Mouse (Mus musculus) forelimb bud, embryonic 11.5 days (tissue): ENCODE data around the gene a.

Source experiments
- DNase-seq: peaks from one replicate; pipeline ENCODE4 v3.0.0-alpha.2; 2012; ENCODE audit warnings: low read depth, low spot score

The a gene

DNA sequence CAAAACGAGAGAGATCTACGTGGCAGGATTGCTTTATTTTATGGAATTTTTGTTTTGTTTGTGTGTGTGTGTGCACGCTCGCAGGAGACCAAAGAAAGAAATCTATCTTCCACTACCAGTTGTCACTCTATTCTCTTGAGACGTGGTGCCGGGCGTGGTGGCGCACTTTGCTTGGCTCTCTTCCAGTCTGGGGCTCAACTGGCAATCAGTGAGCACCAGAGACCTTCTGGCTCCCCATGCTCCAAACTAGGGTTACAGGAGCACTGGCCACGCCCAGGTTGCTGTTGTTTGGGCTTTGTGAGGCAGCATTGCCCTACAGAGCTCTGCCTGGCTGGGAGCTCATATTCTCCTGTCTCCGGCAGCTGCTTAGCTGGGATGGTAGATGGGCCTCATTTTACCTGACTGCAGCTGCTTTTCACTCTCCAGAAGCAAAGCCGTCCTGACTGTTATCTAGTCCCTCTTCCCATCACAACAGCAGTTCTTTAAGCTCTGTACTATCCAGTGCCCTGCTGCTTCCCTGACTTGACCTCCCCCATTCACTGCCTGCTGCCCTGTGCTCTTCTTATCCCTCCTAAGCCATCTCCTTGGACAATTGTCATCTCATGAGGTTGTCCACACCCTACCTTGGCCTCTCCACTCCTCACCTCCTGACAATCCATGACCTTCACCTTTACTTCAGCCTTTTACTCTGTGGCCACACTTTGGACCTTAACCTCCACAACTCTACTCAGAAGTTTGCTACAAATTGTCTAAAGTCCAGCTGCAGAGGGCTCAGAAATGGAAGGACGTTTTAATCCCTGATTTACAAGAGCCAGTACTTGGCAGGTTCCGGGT, 299.9 kb downstream of the a start:
- DNase-seq: no peak

DNA sequence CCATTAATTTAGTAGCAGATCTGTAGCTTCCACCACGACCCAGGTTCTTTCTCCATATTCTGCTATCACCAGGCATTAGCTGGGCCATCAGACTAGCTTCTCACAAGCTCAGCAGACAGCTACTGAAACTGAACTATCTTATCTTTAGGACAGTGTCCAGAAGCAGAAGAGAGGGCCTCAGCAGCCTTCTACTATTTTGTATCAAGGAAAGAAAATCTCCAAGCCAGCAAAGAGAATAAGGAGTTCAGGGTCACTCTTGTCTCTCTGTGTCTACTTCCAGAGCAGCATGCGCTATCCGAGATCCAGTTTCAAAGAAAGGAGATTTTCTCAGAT, 300.5 kb downstream of the a start:
- DNase-seq: no peak

DNA sequence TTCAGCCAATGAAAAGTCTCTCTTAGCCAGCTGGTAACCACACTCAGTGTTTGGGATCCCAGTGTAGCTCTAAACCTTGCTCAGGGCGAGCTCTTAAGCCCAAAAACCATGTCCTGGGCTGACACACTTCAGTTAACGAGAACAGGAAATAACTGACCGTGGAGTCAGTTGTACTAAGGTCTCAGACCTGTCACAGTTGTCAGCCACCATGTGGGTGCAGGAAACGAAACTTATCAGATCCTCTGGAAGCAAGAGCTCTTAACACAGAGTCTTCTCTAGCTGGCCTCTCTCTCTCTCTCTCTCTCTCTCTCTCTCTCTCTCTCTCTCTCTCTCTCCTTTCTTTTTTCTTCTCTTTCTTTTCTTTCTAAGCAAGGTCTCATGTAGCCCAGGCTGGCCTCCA, 302.2 kb downstream of the a start:
- DNase-seq: no peak

DNA sequence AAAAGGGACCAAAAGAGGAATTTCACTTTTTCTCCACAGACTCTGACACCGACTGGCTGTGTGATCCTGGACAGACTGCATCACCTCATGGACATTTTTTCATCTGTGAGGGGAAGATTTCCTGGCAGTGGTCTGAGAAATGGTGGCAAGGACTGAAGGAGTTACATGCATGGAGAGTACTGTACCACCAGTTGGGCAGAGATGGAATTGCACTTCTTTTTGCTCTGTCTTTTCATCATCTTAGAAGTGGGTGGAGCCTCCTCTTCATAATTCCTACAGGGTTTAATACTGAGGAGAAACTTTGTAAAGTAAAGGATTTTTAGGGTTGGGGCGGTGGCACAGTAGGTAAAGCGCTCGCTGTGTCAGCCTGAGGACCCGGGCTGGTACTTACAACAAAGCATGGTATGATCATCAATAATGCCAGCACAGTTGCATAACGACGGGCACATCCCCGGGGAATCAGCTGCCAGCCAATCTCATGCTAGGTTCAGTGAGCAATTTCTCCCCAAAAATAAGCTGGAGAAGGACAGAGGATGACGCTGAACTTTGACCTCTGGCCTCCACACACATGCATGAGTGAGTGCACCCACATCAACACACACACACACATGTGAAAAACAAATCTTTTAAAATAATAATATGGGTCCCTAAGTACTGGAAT, 307.6 kb downstream of the a start:
- no peak for DNase-seq

DNA sequence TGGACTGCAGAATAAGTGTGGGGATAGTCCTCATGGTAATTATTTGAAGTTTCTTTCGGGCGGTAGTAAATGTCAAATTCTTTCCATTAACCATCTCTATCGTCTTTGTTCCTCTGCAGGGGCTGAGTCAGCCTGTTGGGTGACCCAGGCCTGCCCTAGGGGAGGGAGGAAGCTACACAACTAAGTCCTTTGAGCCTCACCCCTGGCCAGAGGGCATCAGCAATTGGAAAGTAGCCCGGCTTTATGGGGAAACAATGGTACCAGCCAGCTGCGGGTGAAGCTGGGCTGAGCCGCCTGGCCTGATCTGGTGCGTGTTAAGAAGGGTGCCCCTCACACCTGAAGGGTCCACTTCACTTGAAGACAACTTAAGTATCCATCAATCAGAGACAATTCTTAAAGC, 308.2 kb downstream of the a start:
- no peak for DNase-seq

DNA sequence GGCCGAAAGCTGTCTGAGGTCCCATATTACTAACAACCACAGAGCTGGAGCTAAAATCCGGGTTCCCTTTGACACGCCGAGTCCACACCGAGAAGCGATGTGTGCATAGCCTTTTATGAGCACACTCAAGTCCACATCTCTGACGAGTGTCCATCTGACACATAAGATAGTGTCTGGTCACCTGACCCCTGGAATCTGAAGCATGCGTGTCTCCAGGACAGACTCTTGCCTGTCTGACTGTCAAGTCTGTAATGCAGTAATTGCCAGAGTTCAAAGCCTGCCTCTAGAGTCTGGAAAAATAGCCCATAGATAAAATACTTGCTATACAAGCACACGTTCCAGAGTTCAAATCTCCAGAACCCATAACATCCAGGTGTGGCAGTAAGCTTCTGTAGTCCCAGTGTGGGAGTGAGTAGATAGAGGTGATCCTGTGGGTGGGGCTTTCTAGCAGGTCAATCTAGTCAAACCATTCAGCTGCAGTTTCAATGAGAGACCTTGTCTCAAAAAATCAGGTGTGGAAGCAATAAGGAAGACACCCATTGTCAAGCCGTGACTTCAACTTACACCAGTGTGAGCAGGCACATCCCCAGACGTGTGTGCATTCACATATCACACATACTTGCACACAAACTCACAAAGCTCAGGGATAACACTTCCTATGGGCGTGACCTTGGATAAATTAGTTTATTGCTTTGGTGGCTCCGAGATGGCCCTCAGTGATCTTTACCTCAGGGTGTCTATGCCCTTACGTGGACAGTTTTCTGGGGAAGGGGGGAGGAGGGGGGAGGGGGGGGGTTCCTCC, 309.0 kb downstream of the a start:
- DNase-seq: no peak
